Mouse (Mus musculus) embryonic facial prominence, embryonic 11.5 days (tissue): Measurements from ENCODE around the gene Lrba. TPM values are rescaled to one million over a fixed set of nuclear protein-coding genes. Genes with fewer than 3 reads are reported as not detected.

Source experiments
- ATAC-seq: fragments of 200-750 bp; cut with Nextera tagmentation; replicated peaks from 2 replicates; pipeline ENCODE4 v1.8.0; 2017; ENCODE audit warnings: low read depth; ENCODE audit not compliant: insufficient number of reproducible peaks, low FRiP score, low TSS enrichment
- DNase-seq: peaks from one replicate; pipeline ENCODE4 v3.0.0-alpha.2; 2015; ENCODE audit warnings: low spot score
- H3K27ac ChIP-seq: fragments of 300-500 bp; sonication (generic); replicated peaks from 2 replicates; pipeline ENCODE4 v1.5.1; 2014; ENCODE audit warnings: mild to moderate bottlenecking, low read depth, low read length, control low read depth
- H3K27me3 ChIP-seq: fragments of 300-500 bp; sonication (generic); 2 replicates; pipeline ENCODE4 v1.6.1; 2014; ENCODE audit warnings: mild to moderate bottlenecking, low read length, moderate library complexity, mixed read lengths; ENCODE audit not compliant: control insufficient read depth, insufficient read depth
- H3K36me3 ChIP-seq: fragments of 300-500 bp; sonication (generic); replicated peaks from 2 replicates; pipeline ENCODE4 v1.6.1; 2014; ENCODE audit warnings: low read depth, mild to moderate bottlenecking, low read length, moderate library complexity, mixed read lengths; ENCODE audit not compliant: control insufficient read depth, insufficient read depth
- H3K4me1 ChIP-seq: fragments of 300-500 bp; sonication (generic); 2 replicates; pipeline ENCODE4 v1.6.1; 2014; ENCODE audit warnings: low read length, mixed read lengths; ENCODE audit not compliant: control insufficient read depth, insufficient read depth
- H3K4me2 ChIP-seq: fragments of 300-500 bp; sonication (generic); 2 replicates; pipeline ENCODE4 v1.6.1; 2014; ENCODE audit warnings: low read depth, mild to moderate bottlenecking, control low read depth, low read length, moderate library complexity
- H3K4me3 ChIP-seq: fragments of 300-500 bp; sonication (generic); 2 replicates; pipeline ENCODE4 v1.5.1; 2014; ENCODE audit warnings: low read depth, low read length, control low read depth
- H3K9ac ChIP-seq: fragments of 300-500 bp; sonication (generic); replicated peaks from 2 replicates; pipeline ENCODE4 v1.6.1; 2014; ENCODE audit warnings: mild to moderate bottlenecking, control low read depth, low read length
- H3K9me3 ChIP-seq: fragments of 300-500 bp; sonication (generic); replicated peaks from 2 replicates; pipeline ENCODE4 v1.6.1; 2016; ENCODE audit warnings: mild to moderate bottlenecking, low read length, inconsistent platforms, mixed read lengths; ENCODE audit not compliant: control insufficient read depth
- WGBS: fragments of 180-500 bp; shearing (Covaris S2); extraction: QIAGEN DNeasy Blood & Tissue Kit; methylation state at CpG from one replicate; pipeline ENCODE4 v1.1.7; 2014; 5-methylcytosine and 5-hydroxymethylcytosine counted together
- polyA plus RNA-seq: library from polyadenylated mRNA; unstranded; fragments of >200 nt; fragmentation: Nextera tagmentation; extraction: Ambion mirVana; gene quantifications from 2 replicates; pipeline ENCODE4 v1.2.1, GENCODE M21; 2014

Gene Lrba
- polyA plus RNA-seq, 1 experiment from 2014 or later, result 8.9 TPM

DNA sequence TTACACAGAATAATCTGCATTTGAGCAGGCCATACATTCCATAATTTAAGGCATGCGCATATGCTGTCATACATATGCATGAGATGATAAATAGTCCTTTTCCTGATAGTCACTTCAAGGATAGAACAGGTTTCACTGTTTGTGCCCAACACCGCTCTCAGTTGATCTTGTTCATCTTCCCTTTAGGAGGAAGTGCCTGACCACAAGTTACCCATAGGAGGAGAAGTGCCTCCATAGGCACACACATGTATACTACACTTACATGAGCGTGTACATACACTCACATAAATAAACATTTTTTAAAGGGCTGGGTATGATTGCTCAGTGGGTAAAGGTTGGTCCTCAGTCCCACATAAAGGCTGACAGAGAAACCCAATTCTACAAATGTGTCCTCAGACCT lies 22.0 kb upstream of the Lrba start:
- H3K36me3 ChIP-seq, result no peaks in the 10 kb centered on the region
- H3K9me3 ChIP-seq, result no peaks in the 10 kb centered on the region
- no peak for ATAC-seq
- no peaks in the 10 kb centered on the region for H3K4me1 ChIP-seq
- no peak for DNase-seq
- H3K4me3 ChIP-seq, result no peak overlapping the region
- no peak overlapping the region for H3K9ac ChIP-seq
- 95% methylated on average over 3 of the region's 3 CpGs for WGBS
- H3K27me3 ChIP-seq, result no peaks in the 10 kb centered on the region
- no peak overlapping the region for H3K27ac ChIP-seq
- no peak overlapping the region for H3K4me2 ChIP-seq

DNA sequence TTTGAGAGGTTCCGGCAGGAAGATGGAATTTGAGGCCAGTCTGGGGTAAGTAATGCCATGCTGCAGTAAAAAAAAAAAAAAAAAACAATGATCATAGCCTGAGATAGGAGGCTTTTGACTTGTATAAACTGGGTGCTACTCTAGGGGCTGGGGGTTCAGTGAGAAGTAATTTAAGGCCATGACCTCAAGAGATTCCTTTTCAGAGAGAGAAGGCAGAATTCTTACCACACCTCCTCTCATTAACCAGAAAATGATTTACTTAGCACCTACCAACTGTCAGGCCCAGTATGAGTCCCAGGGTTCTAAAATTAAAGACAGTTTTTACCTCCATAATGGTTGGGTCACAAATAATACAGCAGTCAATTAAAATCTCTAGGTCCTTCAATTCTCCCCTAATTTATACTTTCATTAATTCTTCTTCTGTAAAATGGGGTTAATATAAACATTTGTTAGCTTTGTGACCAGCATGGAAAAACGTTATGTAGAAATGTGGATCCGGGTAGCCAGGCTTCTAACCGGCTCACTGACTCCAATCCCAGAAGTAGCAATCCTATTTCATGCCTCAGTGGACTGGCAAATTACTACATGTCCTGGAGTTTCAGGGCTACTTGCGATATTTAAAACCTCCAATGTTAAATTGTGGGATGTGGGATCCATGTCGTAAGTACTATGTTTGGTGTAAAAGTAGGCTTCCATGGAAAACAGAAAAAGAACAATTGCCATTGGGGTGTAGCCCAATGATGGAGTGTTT lies 19.7 kb upstream of the Lrba start:
- 65% methylated on average over 6 of the region's 6 CpGs for WGBS
- no peak for ATAC-seq
- Histone ChIP-seq H3K4me2 (no peak overlapping the region), H3K4me3 (no peak overlapping the region), H3K9me3 (no peaks in the 10 kb centered on the region), H3K27me3 (no peaks in the 10 kb centered on the region), H3K27ac (no peak overlapping the region), H3K9ac (no peak overlapping the region), H3K4me1 (no peaks in the 10 kb centered on the region), H3K36me3 (no peaks in the 10 kb centered on the region)
- DNase-seq, result no peak

DNA sequence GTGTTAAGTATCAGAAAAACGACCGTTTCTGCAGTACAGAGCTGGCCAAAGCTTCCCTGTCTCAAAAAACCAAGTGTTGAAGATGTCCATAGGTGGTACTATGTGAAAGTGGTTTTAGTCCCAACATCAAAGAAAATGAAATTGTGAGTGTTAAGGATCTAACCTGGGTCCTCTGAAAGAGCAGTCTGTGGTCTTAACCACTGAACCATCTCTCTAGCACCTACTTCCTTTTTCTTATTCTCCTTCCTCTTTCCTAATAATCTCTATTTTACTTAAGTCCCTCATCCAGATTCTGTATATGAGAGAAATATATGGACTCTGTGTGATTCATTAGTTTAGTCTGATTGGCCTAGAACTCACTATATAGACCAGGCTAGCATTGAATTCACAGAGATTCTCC lies 17.9 kb upstream of the Lrba start:
- no peaks in the 10 kb centered on the region for H3K9me3 ChIP-seq
- no peaks in the 10 kb centered on the region for H3K27me3 ChIP-seq
- no peak overlapping the region for H3K9ac ChIP-seq
- H3K4me2 ChIP-seq, result no peak overlapping the region
- H3K36me3 ChIP-seq, result no peaks in the 10 kb centered on the region
- 85% methylated on average over 2 of the region's 2 CpGs for WGBS
- DNase-seq (no peak), ATAC-seq (no peak)
- no peaks in the 10 kb centered on the region for H3K4me1 ChIP-seq
- no peak overlapping the region for H3K4me3 ChIP-seq
- H3K27ac ChIP-seq, result no peak overlapping the region

DNA sequence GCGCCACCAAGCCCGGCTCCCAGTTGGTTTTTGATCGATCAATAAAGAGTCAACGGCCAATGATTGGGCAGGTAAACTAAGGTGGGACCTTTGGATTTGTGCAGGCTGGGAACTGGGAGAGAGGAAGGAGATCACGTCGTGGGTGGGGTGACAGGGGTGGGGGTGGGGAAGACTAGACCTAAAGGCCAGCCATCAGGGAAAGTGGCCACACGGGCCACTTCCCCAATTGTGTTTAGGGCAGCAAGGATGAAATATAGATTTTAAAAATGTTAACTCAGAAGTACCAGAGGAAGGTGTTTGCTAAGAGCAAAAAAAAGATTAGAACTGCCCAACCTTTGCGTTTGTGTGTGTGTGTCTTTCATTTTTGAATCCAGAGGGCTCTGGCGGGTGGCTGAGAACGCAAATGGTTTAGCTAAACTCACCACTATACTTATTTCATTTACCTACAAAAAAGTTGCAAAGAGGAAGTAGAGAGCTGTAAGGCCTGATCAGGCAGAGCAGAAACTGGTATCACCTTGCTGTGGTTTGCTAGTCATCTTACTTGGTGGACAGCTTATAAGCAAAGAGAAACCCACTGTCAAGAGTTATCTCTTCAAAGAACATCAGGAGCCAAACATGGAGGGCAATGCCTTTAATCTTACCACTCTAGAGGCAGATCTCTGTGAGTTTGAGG lies 14.1 kb upstream of the Lrba start:
- DNase-seq, result no peak
- Histone ChIP-seq H3K9me3 (no peaks in the 10 kb centered on the region), H3K4me2 (no peak overlapping the region), H3K36me3 (no peaks in the 10 kb centered on the region), H3K27ac (no peak overlapping the region), H3K27me3 (no peaks in the 10 kb centered on the region), H3K4me1 (no peaks in the 10 kb centered on the region), H3K4me3 (no peak overlapping the region), H3K9ac (no peak overlapping the region)
- no peak for ATAC-seq
- 93% methylated on average over 10 of the region's 10 CpGs for WGBS

DNA sequence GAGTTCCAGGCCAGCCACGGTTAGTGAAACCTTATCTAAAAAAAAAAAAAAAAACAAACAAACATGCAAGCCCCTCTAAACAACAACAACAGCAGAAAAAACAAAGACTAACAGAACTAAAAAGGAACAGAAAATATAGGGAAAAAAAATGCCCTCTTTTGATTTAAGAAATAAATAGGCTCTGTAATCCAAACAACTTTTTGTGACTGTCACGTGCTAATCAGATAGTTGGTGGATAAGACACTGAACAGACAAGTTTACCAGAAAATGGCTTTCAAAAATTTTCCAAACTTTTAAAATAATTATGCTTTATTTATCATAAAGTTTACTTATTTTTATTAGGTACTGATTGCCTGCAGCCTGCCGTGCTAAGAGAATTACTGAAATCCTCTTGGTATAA lies 13.5 kb upstream of the Lrba start:
- Histone ChIP-seq H3K9ac (no peak overlapping the region), H3K4me1 (no peaks in the 10 kb centered on the region), H3K27ac (no peak overlapping the region), H3K36me3 (no peaks in the 10 kb centered on the region), H3K4me2 (no peak overlapping the region), H3K9me3 (no peaks in the 10 kb centered on the region), H3K4me3 (no peak overlapping the region), H3K27me3 (no peaks in the 10 kb centered on the region)
- ATAC-seq (no peak), DNase-seq (no peak)
- 83% methylated on average over 3 of the region's 3 CpGs for WGBS

DNA sequence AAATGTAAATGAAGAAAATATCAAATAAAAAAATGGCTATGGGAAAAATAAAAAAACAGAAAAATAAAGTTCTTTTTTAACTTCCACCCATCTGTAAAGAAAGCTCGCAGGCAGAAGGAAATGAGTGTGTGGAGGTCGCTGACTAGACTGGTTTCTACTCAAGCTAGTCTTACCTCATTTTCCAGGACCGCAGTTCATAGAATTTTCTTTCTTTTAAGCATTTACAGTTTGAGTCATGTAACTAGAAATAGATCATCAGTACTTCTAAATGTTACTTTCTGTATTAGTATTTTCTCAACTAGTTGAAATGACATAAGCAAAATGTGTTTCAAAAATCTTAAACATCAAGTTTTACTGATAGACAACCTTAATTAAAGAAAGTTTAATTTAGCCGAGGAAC lies 10.2 kb upstream of the Lrba start:
- no peaks in the 10 kb centered on the region for H3K9me3 ChIP-seq
- no peaks in the 10 kb centered on the region for H3K27me3 ChIP-seq
- ATAC-seq (no peak), DNase-seq (no peak)
- no peak overlapping the region for H3K9ac ChIP-seq
- no peaks in the 10 kb centered on the region for H3K4me1 ChIP-seq
- H3K27ac ChIP-seq, result no peak overlapping the region
- no peak overlapping the region for H3K4me3 ChIP-seq
- H3K4me2 ChIP-seq, result no peak overlapping the region
- no peaks in the 10 kb centered on the region for H3K36me3 ChIP-seq
- 90% methylated on average over 4 of the region's 4 CpGs for WGBS

DNA sequence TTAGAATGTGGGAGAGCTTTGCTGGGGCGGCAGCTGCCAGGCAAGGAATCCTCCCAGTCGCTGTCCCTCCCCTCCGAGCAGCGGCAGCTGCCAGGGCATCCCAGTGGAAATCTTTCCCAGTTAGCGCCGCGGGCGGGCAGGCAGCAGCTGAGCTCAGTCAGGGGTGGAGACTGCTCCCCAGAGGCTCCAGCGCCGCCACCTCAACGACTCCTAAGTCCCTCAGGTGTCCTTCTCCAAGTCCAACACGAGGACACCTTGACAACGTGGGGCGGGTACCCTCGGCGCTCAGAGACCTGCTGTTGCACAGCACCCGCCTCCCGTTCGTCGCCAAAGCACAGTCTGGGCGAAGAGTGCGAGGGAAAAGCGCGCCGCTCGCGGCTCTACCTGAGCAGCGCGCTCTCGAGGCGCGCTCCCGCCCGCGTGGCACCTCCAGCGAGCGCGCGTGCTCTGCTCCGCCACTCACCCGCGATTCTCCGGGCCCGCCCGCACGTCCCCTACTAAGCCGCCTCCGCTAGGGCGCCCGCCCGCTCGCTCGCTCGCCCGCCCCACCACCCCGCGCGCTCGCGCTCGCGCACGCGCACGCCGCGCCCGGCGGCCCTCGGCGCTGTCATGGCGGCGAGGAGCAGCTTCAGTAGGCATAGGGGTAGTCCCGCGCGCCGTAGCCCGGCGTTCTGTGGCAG lies 706 bp upstream of the Lrba start:
- WGBS, result 1% methylated on average over 78 of the region's 79 CpGs
- H3K4me1 ChIP-seq, result no peaks in the 10 kb centered on the region
- H3K4me2 ChIP-seq, result peak overlapping the region; percentile 89
- no peaks in the 10 kb centered on the region for H3K36me3 ChIP-seq
- peak overlapping the region; percentile 78 for H3K27ac ChIP-seq
- ATAC-seq, result peak; percentile 94
- H3K9ac ChIP-seq, result peak overlapping the region; percentile 81
- no peaks in the 10 kb centered on the region for H3K9me3 ChIP-seq
- H3K27me3 ChIP-seq, result no peaks in the 10 kb centered on the region
- DNase-seq, result peak; percentile 88
- H3K4me3 ChIP-seq, result peak overlapping the region; percentile 90

DNA sequence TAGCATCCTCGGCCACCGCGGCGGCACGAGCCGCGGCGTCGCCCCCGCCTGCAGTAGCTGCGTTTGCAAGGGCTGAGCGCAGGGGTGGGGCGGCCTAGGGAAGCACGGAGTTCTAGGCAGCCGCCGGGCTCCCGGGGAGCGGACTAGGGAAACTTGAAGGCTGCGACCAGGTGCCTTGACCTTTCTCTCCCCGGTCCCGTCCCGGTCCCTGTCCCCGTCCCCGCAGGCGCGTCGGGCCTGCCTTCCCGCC lies 241 bp upstream of the Lrba start:
- no peak for DNase-seq
- peak overlapping the region; percentile 89 for H3K4me2 ChIP-seq
- H3K4me1 ChIP-seq, result no peaks in the 10 kb centered on the region
- under 1% methylated on average over 25 of the region's 28 CpGs for WGBS
- H3K27ac ChIP-seq, result peak overlapping the region; percentile 78
- H3K4me3 ChIP-seq, result peak overlapping the region; percentile 90
- no peaks in the 10 kb centered on the region for H3K9me3 ChIP-seq
- peak overlapping the region; percentile 81 for H3K9ac ChIP-seq
- no peaks in the 10 kb centered on the region for H3K36me3 ChIP-seq
- peak; percentile 84; the same call in 1 of the 2 replicates for ATAC-seq
- no peaks in the 10 kb centered on the region for H3K27me3 ChIP-seq
